Mouse (Mus musculus) ES-E14 (cell line): ENCODE data around the gene Hbb-bh1. TPM values are rescaled to one million over a fixed set of nuclear protein-coding genes. Genes with fewer than 3 reads are reported as not detected.
"Not testable (repeated sequence)": the region's sequence is repeated elsewhere in the genome, so short reads cannot be mapped to it uniquely, and the experiment has no call there.

ENCODE experiments used
- DNase-seq: peaks from one replicate; pipeline ENCODE4 v3.0.0-alpha.2; 2013; ENCODE audit warnings: low read depth, low spot score
- H3K27ac ChIP-seq: 2 replicates; pipeline ENCODE4 v1.5.1; 2012; ENCODE audit warnings: low read depth, mild to moderate bottlenecking, low read length, moderate library complexity, mixed read lengths; ENCODE audit not compliant: poor library complexity, insufficient read depth, severe bottlenecking
- H3K36me3 ChIP-seq: 2 replicates; pipeline ENCODE4 v1.6.1; 2012; ENCODE audit warnings: mild to moderate bottlenecking, low read length, moderate library complexity, mixed read lengths; ENCODE audit not compliant: control insufficient read depth, poor library complexity, insufficient read depth, severe bottlenecking
- H3K4me1 ChIP-seq, 2 experiments: fragments of 150-350 bp in 1 of 2; sonication (generic) in 1 of 2; 2 replicates each; pipeline ENCODE4 v1.6.1; 2012; ENCODE audit warnings: low read length in 2 of 2, mild to moderate bottlenecking in 1 of 2, mixed read lengths in 1 of 2; ENCODE audit not compliant: control insufficient read depth in 2 of 2, insufficient read depth in 2 of 2, poor library complexity in 1 of 2
- H3K4me3 ChIP-seq, 2 experiments: fragments of 150-350 bp in 1 of 2; sonication (generic) in 1 of 2; 2 replicates each; pipeline ENCODE4 v1.5.1; 2012; ENCODE audit warnings: low read length in 2 of 2, low read depth in 1 of 2, mild to moderate bottlenecking in 1 of 2, mixed read lengths in 1 of 2; ENCODE audit not compliant: insufficient read depth in 1 of 2, poor library complexity in 1 of 2, severe bottlenecking in 1 of 2
- H3K9ac ChIP-seq: 2 replicates; pipeline ENCODE4 v1.6.1; 2012; ENCODE audit warnings: low read depth, mild to moderate bottlenecking, low read length, mixed read lengths; ENCODE audit not compliant: poor library complexity, insufficient read depth, severe bottlenecking
- H3K9me3 ChIP-seq: fragments of 150-350 bp; sonication (generic); 2 replicates; pipeline ENCODE4 v1.6.1; 2012; ENCODE audit warnings: low read depth, mild to moderate bottlenecking, low read length; ENCODE audit not compliant: control insufficient read depth, insufficient read depth
- CHD2 ChIP-seq: IDR thresholded peaks from 2 replicates; pipeline ENCODE4 v1.6.1; 2014; ENCODE audit warnings: mild to moderate bottlenecking, low read depth, low read length, inconsistent platforms
- HCFC1 ChIP-seq: IDR thresholded peaks from 2 replicates; pipeline ENCODE4 v1.6.1; 2012; ENCODE audit warnings: low read length, inconsistent platforms, borderline replicate concordance; ENCODE audit not compliant: insufficient read depth
- MAFK ChIP-seq: IDR thresholded peaks from 2 replicates; pipeline ENCODE4 v1.6.1; 2014; ENCODE audit warnings: mild to moderate bottlenecking, low read depth, low read length, inconsistent platforms; ENCODE audit not compliant: insufficient read depth
- ZC3H11A ChIP-seq: IDR thresholded peaks from 2 replicates; pipeline ENCODE4 v1.6.1; 2012; ENCODE audit warnings: low read depth, mild to moderate bottlenecking, inconsistent platforms, low read length, borderline replicate concordance
- ZNF384 ChIP-seq: IDR thresholded peaks from 2 replicates; pipeline ENCODE4 v1.6.1; 2012; ENCODE audit warnings: low read depth, low read length, inconsistent platforms
- in situ Hi-C, 2 experiments: fragments of 600-800 bp; cut with MboI; formaldehyde crosslinking; loops; one replicate each; pipeline ENCODE4 v1.15.1; 2025; ENCODE audit warnings: low sequenced_read_pairs in 2 of 2, inconsistent platforms in 1 of 2; ENCODE audit not compliant: unreplicated experiment in 2 of 2
- total RNA-seq: library from RNA; depleted of rRNA; stranded (reverse); fragments of 300-350 nt; gene quantifications from 2 replicates; pipeline ENCODE4 v1.2.3, GENCODE M21; 2012

Gene Hbb-bh1
- total RNA-seq, 1 experiment: not detected

DNA sequence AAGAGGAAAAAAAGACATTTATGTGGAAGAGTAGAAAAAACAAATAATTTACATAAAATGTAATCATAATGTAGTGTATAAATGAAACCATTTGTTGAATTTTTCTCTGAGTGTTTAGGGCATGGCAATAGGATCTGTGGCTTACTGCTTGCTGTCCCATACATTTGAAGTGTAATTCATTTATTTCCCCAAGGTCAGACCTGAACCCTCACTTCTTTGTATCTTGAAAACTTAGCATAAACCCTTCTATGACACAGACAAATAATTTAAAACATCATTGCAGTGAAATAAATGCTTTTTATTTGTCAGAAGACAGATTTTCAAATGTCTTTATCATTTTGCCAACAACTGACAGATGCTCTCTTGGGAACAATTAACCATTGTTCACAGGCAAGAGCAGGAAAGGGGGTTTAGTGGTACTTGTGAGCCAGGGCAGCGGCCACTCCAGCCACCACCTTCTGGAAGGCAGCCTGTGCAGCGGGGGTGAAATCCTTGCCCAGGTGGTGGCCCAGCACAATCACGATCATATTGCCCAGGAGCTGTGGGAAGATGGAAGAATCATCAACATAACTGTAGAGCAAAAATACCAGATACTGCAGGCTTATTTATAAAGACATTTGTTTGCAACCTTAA lies 16.6 kb downstream of the Hbb-bh1 start:
- no peaks in the 10 kb centered on the region for H3K9me3 ChIP-seq
- H3K4me3 ChIP-seq: no peak overlapping the region
- H3K27ac ChIP-seq: no peak overlapping the region
- no peaks in the 10 kb centered on the region for H3K36me3 ChIP-seq
- DNase-seq: no peak
- in situ Hi-C loops: no loop called here
- H3K9ac ChIP-seq: no peak overlapping the region
- TF ChIP-seq HCFC1 (no peak), CHD2 (no peak), ZNF384 (no peak), ZC3H11A (no peak), MAFK (no peak)
- no peaks in the 10 kb centered on the region for H3K4me1 ChIP-seq

DNA sequence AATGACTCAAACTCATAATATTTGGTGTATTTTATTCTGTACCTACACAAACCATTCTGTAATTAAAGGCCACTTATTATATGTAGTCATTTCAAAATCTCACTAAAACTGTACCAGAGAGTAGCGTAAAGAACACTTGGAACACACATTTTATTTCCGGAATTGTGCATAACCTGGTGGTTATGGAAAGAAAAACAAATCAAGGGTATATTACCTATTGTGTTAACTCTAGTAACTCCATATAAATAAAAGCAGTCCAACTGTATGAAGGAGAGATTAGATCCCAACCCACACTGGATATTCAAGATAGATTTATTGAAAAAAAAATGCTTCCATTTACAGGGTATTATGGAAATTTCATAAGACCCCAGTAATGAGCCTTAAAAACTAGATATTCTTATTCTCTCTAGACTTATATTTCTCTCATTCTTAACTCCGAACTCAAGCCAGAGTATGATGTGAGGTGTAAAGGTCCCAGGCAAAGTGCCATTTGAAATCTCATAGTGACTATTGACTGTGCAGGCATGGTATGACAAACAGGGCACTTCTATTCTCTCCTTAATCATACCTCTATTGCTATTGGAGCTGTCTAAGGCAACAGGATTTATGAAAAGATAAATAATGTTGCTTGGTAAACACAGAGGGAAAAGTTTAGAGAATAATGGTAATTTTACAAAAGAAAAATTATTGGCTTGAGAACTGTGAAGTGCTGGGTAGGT lies 17.3 kb downstream of the Hbb-bh1 start:
- Histone ChIP-seq H3K9me3 (no peaks in the 10 kb centered on the region), H3K4me1 (no peaks in the 10 kb centered on the region), H3K9ac (no peak overlapping the region), H3K27ac (no peak overlapping the region), H3K4me3 (no peak overlapping the region), H3K36me3 (no peaks in the 10 kb centered on the region)
- DNase-seq: no peak
- in situ Hi-C loops: no loop called here
- no peak for TF ChIP-seq MAFK
- TF ChIP-seq ZNF384: no peak
- no peak for TF ChIP-seq ZC3H11A

DNA sequence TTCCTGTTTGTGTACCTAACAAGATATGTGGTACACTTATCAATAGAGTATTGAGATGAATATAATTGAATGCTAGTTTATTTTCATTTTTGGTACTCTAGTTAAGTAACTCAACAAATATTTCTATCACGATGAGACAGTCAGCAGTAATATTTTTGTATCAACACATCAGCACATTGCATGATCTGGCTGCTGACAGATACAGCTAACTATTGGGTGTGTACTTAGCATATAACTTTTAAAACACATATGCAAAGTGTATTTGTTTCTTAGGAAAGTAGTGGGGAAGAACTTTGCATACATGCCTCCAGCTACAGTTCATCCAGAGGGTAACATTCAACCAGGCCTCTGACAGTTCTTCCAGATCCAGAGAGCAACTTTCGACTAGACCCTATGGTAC lies 18.4 kb downstream of the Hbb-bh1 start:
- Histone ChIP-seq H3K9me3 (no peaks in the 10 kb centered on the region), H3K4me3 (no peak overlapping the region), H3K9ac (no peak overlapping the region), H3K27ac (no peak overlapping the region), H3K36me3 (no peaks in the 10 kb centered on the region), H3K4me1 (no peaks in the 10 kb centered on the region)
- TF ChIP-seq CHD2: no peak
- no peak for TF ChIP-seq HCFC1
- no peak for TF ChIP-seq ZC3H11A
- in situ Hi-C loops: no loop called here
- no peak for DNase-seq

DNA sequence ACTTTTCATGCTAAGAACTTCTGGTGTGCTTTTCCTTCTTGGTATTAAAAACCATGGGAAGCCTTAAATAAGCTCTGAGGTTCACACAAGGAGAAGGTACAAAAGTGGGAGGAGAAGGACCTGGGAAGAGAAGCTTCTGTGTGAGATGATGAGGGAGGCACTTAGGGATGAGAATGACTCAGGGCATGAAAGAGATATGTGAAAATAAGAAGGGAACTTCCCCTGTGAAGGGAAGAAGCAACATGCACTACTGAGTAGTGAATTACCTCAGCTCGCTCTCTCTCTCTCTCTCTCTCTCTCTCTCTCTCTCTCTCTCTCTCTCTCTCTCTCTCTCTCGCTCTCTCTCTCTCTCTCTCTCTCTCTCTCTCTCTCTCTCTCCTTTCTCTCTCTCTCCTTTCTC lies 27.9 kb downstream of the Hbb-bh1 start:
- in situ Hi-C loops: not testable (repeated sequence)

DNA sequence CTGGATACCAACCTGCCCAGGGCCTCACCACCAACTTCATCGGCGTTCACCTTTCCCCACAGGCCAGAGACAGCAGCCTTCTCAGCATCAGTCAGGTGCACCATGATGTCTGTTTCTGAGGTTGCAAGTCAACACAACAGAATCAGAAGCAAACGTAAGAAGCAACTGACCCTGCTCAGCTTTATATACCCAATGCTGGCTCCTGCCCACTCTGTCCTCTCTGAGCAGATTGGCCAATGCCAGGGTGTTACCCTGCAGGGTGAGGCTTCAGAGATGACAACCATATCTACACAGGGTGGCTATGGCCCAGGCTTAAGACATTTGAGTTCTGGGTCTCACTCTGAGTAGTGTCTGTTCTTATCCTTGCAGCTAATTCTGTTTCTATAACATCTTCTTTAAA lies 29.2 kb downstream of the Hbb-bh1 start, which contains the start of gene Hbb-bt:
Gene Hbb-bt, minus strand, starts transcription at position 231 of the 400 bp plus-strand sequence.
- no peaks in the 10 kb centered on the region for H3K36me3 ChIP-seq
- TF ChIP-seq ZC3H11A (no peak), ZNF384 (no peak), MAFK (no peak), HCFC1 (no peak), CHD2 (no peak)
- in situ Hi-C loops: no loop called here
- DNase-seq: no peak
- no peak within 1 kb of the TSS for H3K4me3 ChIP-seq
- H3K27ac ChIP-seq: no peak within 1 kb of the TSS
- H3K4me1 ChIP-seq: no peaks in the 10 kb centered on the region
- no peak within 1 kb of the TSS for H3K9ac ChIP-seq
- no peaks in the 10 kb centered on the region for H3K9me3 ChIP-seq

More for the DNA sequence above, 27.9 kb downstream of the Hbb-bh1 start:
- not testable (repeated sequence) for DNase-seq, H3K9me3 ChIP-seq, H3K4me3 ChIP-seq, H3K27ac ChIP-seq, H3K4me1 ChIP-seq, H3K9ac ChIP-seq, H3K36me3 ChIP-seq

DNA sequence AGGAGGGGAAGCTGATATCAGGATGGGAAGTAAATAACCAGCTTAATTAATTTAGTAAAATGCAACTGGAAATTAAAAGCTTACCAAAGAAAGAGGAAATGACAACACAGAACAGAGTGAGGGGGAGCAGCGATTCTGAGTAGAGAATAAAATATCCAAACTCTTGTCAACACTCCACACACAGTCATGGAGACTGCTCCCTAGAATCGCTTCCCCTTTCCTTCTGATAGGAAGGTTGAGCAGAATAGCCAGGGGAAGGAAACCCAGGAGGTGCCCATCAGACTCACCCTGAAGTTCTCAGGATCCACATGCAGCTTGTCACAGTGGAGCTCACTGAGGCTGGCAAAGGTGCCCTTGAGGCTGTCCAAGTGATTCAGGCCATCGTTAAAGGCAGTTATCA lies 29.8 kb downstream of the Hbb-bh1 start:
- H3K4me1 ChIP-seq, H3K9me3 ChIP-seq, H3K9ac ChIP-seq, H3K36me3 ChIP-seq, in situ Hi-C loops, H3K27ac ChIP-seq, H3K4me3 ChIP-seq, DNase-seq: not testable (repeated sequence)
